Mouse (Mus musculus): ENCODE measurements around the gene Sec14l1.

DNA sequence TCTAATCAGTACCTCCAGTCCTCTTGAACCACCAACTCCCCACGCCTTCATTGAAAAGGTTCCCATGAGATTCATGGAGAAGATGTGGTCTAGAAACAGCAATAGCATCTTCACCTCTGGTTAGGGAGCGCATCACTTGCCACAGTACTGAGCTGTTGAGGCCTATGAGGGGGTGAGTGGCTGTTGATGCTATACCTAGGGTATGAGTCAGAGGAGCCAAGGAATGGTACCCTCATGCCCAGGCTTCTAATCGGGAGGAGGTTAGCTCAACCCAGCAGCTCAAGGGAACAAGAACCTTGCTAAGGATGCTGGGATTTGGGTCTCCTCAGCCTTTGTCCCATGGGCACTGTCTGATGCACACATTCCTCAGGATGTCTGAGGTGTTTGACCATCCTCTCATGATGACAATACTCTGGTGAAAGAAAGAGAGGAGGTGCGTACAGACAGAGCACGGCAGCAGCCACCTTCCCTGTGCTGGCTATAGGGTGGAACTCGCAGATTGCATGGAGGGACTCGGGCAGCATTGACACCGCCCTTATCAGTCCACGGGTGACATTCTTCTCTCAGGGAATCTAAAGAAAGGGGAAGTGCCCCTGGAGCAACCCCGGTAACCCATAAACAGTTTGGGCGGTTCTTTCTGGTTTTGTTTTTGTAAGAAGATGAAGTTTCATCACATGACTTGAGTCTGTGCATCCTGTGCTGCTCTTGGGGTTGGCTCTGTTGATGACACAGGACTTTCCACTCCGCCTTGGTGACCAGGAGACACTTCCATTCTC lies 5.6 kb upstream of the Sec14l1 start:
- TF ChIP-seq POLR2A (IDR thresholded peaks at IDR 0.05; ENCODE audit: low read depth, low read length) (no peak), CTCF (IDR thresholded peaks at IDR 0.05; ENCODE audit: extremely low read depth, insufficient read length, insufficient replicate concordance, low read depth, low read length) (no peak)
